Mouse (Mus musculus) thymus, postnatal 36 days (tissue): ENCODE data around the gene Gm10309.

Experiments
- DNase-seq, 2 experiments: peaks; one replicate each; pipeline ENCODE4 v3.0.0; 2022; ENCODE audit warnings: mixed read lengths in 2 of 2

Gm10309 gene

GRCm38 (mm10) chr17:86467967-86468366 is 37.1 kb downstream of the Gm10309 start:
- no peak for DNase-seq

- no peak for DNase-seq
Measured at GRCm38 (mm10) chr17:86467291-86467898, 37.6 kb downstream of the Gm10309 start.

GRCm38 (mm10) chr17:86466871-86467270 is 38.2 kb downstream of the Gm10309 start:
- no peak for DNase-seq

- DNase-seq: no peak
Measured at GRCm38 (mm10) chr17:86466412-86466811, 38.6 kb downstream of the Gm10309 start.

GRCm38 (mm10) chr17:86465865-86466264 is 39.2 kb downstream of the Gm10309 start:
- no peak for DNase-seq

- no peak for DNase-seq
Measured at GRCm38 (mm10) chr17:86464689-86465363, 40.2 kb downstream of the Gm10309 start.

- no peak for DNase-seq
Measured at GRCm38 (mm10) chr17:86464197-86464596, 40.8 kb downstream of the Gm10309 start.

GRCm38 (mm10) chr17:86463369-86463768 is 41.7 kb downstream of the Gm10309 start:
- DNase-seq: no peak

GRCm38 (mm10) chr17:86460645-86461430 is 44.2 kb downstream of the Gm10309 start:
- no peak for DNase-seq

GRCm38 (mm10) chr17:86458302-86458980 is 46.6 kb downstream of the Gm10309 start:
- no peak for DNase-seq

- DNase-seq: no peak
Measured at GRCm38 (mm10) chr17:86456512-86456911, 48.5 kb downstream of the Gm10309 start.

- DNase-seq: no peak
Measured at GRCm38 (mm10) chr17:86454351-86454706, 50.7 kb downstream of the Gm10309 start.

GRCm38 (mm10) chr17:86453673-86454350 is 51.2 kb downstream of the Gm10309 start:
- DNase-seq: no peak

- DNase-seq: no peak
Measured at GRCm38 (mm10) chr17:86452934-86453333, 52.1 kb downstream of the Gm10309 start.
